Mouse (Mus musculus) stomach, embryonic 15.5 days (tissue): ENCODE results near the gene Pacsin2. TPM values are rescaled to one million over a fixed set of nuclear protein-coding genes. Genes with fewer than 3 reads are reported as not detected.
A peak's percentile ranks its signal among the peaks of the same experiment; 100 is the strongest.
"Not testable (repeated sequence)": the region's sequence is repeated elsewhere in the genome, so short reads cannot be mapped to it uniquely, and the experiment has no call there.

Experiments
- ATAC-seq: fragments of 200-750 bp; cut with Nextera tagmentation; 2 replicates; pipeline ENCODE4 v1.8.0; 2017; ENCODE audit warnings: low read depth, moderate number of reproducible peaks, moderate TSS enrichment; ENCODE audit not compliant: insufficient read depth, low FRiP score
- H3K27ac ChIP-seq: fragments of 300-500 bp; sonication (generic); 2 replicates; pipeline ENCODE4 v1.5.1; 2015; ENCODE audit warnings: mild to moderate bottlenecking, inconsistent platforms
- H3K27me3 ChIP-seq: fragments of 300-500 bp; sonication (generic); replicated peaks from 2 replicates; pipeline ENCODE4 v1.6.1; 2015; ENCODE audit warnings: inconsistent platforms
- H3K36me3 ChIP-seq: fragments of 300-500 bp; sonication (generic); 2 replicates; pipeline ENCODE4 v1.6.1; 2015; ENCODE audit warnings: inconsistent platforms
- H3K4me1 ChIP-seq: fragments of 300-500 bp; sonication (generic); 2 replicates; pipeline ENCODE4 v1.6.1; 2015; ENCODE audit warnings: inconsistent platforms
- H3K4me2 ChIP-seq: fragments of 300-500 bp; sonication (generic); 2 replicates; pipeline ENCODE4 v1.6.1; 2015; ENCODE audit warnings: mild to moderate bottlenecking, inconsistent platforms
- H3K4me3 ChIP-seq: fragments of 300-500 bp; sonication (generic); replicated peaks from 2 replicates; pipeline ENCODE4 v1.5.1; 2015; ENCODE audit warnings: inconsistent platforms
- H3K9ac ChIP-seq: fragments of 300-500 bp; sonication (generic); 2 replicates; pipeline ENCODE4 v1.6.1; 2015; ENCODE audit warnings: inconsistent platforms
- H3K9me3 ChIP-seq: fragments of 300-500 bp; sonication (generic); 2 replicates; pipeline ENCODE4 v1.6.1; 2016; ENCODE audit warnings: inconsistent platforms
- WGBS: fragments of 180-500 bp; shearing (Covaris S2); methylation state at CpG from one replicate; pipeline ENCODE4 v1.1.7; 2015; 5-methylcytosine and 5-hydroxymethylcytosine counted together
- polyA plus RNA-seq: library from polyadenylated mRNA; unstranded; fragments of >200 nt; fragmentation: Nextera tagmentation; extraction: Ambion mirVana; gene quantifications from 2 replicates; pipeline ENCODE4 v1.2.1, GENCODE M21; 2015

Gene Pacsin2
- polyA plus RNA-seq, 1 experiment from 2014 or later: 64.0 TPM

DNA sequence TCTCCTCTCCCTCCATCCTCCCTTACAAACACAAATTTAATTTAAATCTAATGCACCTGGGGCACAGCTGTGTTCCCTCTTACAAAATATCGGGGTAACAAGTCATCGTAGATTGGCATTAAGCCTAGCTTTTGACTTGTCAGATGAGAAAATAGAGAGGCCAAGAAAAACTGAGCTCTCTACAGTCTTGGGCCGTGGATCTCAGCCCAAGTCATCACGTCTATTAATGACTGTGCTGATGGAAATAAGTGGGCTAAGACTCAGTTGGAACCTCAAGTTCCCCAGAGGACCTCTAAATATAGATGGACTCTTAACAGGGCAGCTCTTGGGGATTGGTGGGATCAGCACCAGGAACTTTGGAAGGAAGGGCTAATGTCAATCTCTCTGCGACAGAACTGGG, 81.3 kb downstream of the Pacsin2 start:
- Histone ChIP-seq H3K4me3 (no peak overlapping the region), H3K27ac (no peak overlapping the region), H3K27me3 (no peaks in the 10 kb centered on the region), H3K36me3 (peaks cover 38% of the 10 kb centered on the region), H3K4me2 (no peak overlapping the region), H3K9me3 (no peaks in the 10 kb centered on the region), H3K9ac (no peak overlapping the region), H3K4me1 (no peaks in the 10 kb centered on the region)
- 83% methylated on average over 5 of the region's 5 CpGs for WGBS
- no peak for ATAC-seq

DNA sequence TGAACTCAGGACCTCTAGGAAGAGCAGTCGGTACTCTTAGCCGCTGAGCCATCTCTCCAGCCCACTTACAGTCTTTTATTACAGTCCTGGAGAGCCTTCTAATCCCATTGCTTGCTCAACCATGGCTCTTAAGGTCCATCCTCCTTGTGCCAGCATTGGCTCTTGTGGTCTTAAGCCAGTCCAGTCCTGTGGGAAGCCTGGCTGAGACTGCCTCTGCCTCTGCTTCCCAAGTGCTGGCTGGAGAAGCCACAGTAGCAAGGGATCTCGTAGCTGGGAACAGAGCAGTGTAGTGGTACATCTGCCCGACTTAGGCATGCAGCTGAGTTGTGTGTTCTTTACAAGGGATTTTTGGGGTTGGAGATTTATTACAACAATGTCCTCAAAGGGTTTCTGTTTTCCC, 81.9 kb downstream of the Pacsin2 start:
- H3K27ac ChIP-seq: no peak overlapping the region
- 94% methylated on average over 4 of the region's 4 CpGs for WGBS
- no peak overlapping the region for H3K4me3 ChIP-seq
- H3K27me3 ChIP-seq: no peaks in the 10 kb centered on the region
- no peak overlapping the region for H3K9ac ChIP-seq
- no peaks in the 10 kb centered on the region for H3K4me1 ChIP-seq
- no peaks in the 10 kb centered on the region for H3K9me3 ChIP-seq
- H3K36me3 ChIP-seq: peaks cover 44% of the 10 kb centered on the region
- H3K4me2 ChIP-seq: no peak overlapping the region
- ATAC-seq: no peak

DNA sequence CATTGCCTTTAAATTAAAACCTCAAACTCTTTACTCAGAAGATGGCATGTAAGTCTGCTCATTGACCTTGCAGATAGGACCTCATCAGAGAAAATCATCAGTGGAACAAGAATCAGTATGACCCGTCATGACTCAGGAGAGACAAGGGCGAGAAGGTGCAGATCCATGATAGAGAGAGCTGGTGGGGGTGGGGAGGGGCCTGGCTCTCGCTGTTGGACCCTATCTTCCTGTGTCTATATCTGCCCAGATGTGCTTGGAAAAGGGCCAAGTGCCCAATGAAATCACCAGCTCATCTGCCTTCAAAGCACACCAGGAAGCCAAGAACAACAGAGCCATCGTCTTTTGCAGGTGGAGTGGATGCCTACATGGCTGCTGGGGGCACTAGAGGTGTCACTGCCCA, 87.3 kb downstream of the Pacsin2 start:
- no peaks in the 10 kb centered on the region for H3K4me1 ChIP-seq
- WGBS: 77% methylated on average over 4 of the region's 4 CpGs
- no peak overlapping the region for H3K4me3 ChIP-seq
- H3K27ac ChIP-seq: no peak overlapping the region
- no peaks in the 10 kb centered on the region for H3K9me3 ChIP-seq
- H3K27me3 ChIP-seq: no peaks in the 10 kb centered on the region
- ATAC-seq: no peak
- H3K9ac ChIP-seq: no peak overlapping the region
- no peak overlapping the region for H3K4me2 ChIP-seq
- H3K36me3 ChIP-seq: peaks cover 31% of the 10 kb centered on the region

DNA sequence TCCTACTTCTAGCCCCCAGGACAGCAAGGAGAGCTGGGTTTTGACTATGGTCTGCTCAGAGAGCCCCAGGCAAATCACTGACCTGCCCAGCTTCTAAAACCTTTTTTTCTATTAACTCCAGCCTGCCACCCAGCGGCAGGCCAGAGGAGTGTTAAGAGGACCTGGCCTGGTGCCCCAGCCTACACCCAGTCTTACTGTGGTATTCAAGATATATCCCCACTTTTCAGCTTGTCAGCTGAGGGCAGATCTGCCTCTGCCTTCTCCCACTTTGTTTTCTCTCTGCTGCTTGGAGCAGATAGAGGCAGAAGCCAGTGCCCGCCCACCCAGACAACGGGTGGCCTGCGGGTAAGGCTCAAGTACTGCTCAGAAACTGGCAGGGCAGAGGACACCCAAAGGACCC, 89.3 kb downstream of the Pacsin2 start:
- Histone ChIP-seq H3K4me2 (no peak overlapping the region), H3K4me3 (no peak overlapping the region), H3K9ac (no peak overlapping the region), H3K36me3 (peaks cover 31% of the 10 kb centered on the region), H3K27me3 (no peaks in the 10 kb centered on the region), H3K9me3 (no peaks in the 10 kb centered on the region), H3K4me1 (no peaks in the 10 kb centered on the region), H3K27ac (no peak overlapping the region; the same call in 1 of the 2 replicates)
- peak; percentile 75 for ATAC-seq
- 60% methylated on average over 4 of the region's 4 CpGs for WGBS

DNA sequence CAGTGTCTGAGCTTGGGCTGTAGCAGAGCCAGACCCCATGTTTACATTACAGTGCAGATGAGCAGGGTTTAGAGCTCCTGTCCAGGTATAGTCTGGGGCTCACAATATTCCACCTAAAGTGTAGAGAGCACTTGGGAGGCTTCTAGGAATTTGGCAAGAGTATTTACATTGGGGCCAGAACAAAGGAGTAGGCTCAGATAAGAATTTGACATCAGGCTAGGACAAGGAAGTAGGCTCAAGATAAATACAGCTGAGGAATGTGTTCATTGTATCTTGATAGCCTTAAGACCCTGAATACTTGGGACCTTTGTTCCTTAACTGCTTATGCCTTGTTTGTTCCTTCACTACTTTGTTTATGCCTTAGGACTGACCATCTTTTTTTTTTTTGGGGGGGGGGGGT, 90.3 kb downstream of the Pacsin2 start:
- H3K27me3 ChIP-seq: no peaks in the 10 kb centered on the region
- no peak for ATAC-seq
- no peak overlapping the region for H3K4me3 ChIP-seq
- H3K4me1 ChIP-seq: no peaks in the 10 kb centered on the region
- H3K4me2 ChIP-seq: no peak overlapping the region
- H3K9me3 ChIP-seq: no peaks in the 10 kb centered on the region
- no peak overlapping the region for H3K27ac ChIP-seq
- no peak overlapping the region for H3K9ac ChIP-seq
- H3K36me3 ChIP-seq: peaks cover 21% of the 10 kb centered on the region

DNA sequence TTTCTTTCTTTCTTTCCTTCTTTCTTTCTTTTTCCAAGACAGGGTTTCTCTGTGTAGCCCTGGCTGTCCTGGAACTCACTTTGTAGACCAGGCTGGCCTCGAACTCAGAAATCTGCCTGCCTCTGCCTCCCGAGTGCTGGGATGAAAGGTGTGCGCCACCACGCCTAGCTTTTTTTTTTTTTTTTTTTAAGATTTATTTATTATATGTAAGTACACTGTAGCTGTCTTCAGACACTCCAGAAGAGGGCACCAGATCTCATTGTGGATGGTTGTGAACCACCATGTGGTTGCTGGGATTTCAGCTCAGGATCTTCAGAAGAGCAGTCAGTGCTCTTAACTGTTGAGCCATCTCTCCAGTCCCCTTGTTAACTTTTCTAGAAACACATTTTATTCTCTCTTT, 95.7 kb downstream of the Pacsin2 start:
- H3K9ac ChIP-seq, H3K4me3 ChIP-seq, H3K9me3 ChIP-seq, H3K36me3 ChIP-seq, H3K27me3 ChIP-seq, H3K4me2 ChIP-seq, ATAC-seq, H3K27ac ChIP-seq: not testable (repeated sequence)
- WGBS: 83% methylated on average over 4 of the region's 4 CpGs
- H3K4me1 ChIP-seq: peaks cover 11% of the 10 kb centered on the region

DNA sequence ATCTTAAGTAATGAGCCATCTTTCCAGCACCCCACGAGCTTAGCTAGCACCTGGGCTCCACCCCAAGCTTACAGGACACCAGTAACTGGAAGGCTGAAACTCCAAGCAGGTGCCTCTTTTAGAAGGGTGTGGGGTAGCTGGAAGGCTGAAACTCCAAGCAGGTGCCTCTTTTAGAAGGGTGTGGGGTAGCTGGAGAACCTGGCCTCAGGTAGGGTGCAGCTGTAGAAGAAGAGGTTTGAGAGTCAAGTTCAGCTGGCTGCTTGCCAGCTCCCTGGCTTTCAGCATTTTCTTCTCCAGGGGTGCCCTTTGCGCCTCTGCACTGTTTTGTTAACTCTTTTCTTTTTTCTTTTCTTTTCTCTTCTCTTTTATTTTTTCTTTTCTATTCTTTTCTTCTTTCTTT, 96.1 kb downstream of the Pacsin2 start:
- H3K36me3 ChIP-seq: no peaks in the 10 kb centered on the region
- H3K9me3 ChIP-seq: no peaks in the 10 kb centered on the region
- H3K4me3 ChIP-seq: no peak overlapping the region
- WGBS: 72% methylated on average over 2 of the region's 2 CpGs
- H3K9ac ChIP-seq: no peak overlapping the region
- no peak overlapping the region for H3K4me2 ChIP-seq
- H3K27ac ChIP-seq: no peak overlapping the region
- no peak for ATAC-seq
- peaks cover 11% of the 10 kb centered on the region for H3K4me1 ChIP-seq
- H3K27me3 ChIP-seq: no peaks in the 10 kb centered on the region

DNA sequence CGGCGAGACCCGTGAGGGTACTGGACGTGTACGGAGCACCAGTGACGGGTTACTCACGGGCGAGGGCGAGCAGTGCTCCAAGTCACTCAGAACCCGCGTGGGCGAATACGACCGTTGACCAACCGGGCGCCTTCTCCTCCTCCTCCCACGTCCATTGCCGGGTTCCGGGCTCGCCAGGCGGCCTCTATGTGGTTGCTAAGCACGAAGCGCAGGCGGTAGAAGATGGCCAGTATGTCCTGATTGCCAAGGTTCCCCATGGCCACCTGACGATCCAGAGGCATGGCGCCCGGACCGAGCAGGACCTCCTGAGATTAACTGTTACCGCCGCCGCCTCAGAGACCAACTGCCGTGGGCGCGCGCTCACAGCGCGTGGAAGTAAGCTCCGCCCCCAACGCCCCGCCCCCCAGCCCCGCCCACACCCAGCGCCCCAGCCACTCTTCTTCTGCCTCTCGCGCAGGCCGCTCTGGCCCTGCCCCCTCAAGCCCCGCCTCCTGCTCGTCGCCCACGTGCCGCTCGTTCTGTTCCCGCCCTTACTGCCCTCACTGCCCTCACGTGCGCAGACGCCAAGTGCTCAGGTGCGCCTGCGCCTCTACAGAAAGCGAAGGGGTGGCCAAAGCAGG, 97.4 kb downstream of the Pacsin2 start:
- Histone ChIP-seq H3K9me3 (no peaks in the 10 kb centered on the region), H3K4me2 (peak overlapping the region; percentile 85), H3K27me3 (no peaks in the 10 kb centered on the region), H3K27ac (no peak overlapping the region), H3K4me3 (peak overlapping the region; percentile 51), H3K4me1 (peaks cover 11% of the 10 kb centered on the region), H3K9ac (peak overlapping the region; percentile 46), H3K36me3 (no peaks in the 10 kb centered on the region)
- ATAC-seq: peak; percentile 92
- WGBS: 16% methylated on average over 58 of the region's 58 CpGs

DNA sequence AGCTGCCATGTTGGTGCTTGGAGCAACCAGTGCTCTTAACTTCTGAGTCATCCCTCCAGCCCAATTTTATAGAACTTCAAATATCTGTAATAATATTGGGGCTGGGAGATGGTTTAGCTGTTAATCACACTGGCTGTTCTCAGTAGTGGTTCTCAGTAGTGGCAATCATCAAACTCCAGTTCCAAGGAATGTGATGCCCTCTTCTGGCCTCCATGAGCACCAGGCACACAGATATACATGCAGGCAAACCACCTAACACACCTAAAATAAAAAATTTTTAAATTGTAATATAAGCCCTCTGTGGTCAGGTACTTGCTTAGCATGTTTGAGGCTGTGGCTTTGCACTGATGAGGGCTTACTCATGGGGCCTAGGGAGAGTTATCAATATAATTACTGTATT, 98.7 kb downstream of the Pacsin2 start:
- no peak overlapping the region for H3K27ac ChIP-seq
- H3K4me2 ChIP-seq: peak overlapping the region; percentile 32; the same call in 1 of the 2 replicates
- H3K4me1 ChIP-seq: peaks cover 11% of the 10 kb centered on the region
- H3K9me3 ChIP-seq: no peaks in the 10 kb centered on the region
- no peaks in the 10 kb centered on the region for H3K27me3 ChIP-seq
- no peaks in the 10 kb centered on the region for H3K36me3 ChIP-seq
- no peak overlapping the region for H3K9ac ChIP-seq
- no peak for ATAC-seq
- H3K4me3 ChIP-seq: no peak overlapping the region

DNA sequence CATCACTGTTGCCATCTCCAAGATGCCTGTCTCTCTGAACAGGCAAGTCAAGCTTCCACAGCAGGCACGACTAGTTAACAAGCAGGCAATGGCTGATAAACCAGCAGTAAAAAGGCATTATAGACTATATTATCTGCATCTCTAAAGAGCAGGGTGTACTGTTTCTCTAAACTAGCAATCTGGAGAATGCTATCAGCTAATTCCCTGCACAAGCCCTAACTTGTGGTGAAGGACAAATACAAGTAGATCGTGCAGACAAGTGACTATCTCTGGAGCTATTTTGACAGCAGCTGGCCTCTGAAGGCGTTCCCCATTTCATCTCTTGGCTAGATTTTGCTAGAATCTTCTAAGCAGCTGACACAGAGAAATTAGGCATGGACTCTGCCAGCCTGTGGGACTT, 100.2 kb downstream of the Pacsin2 start:
- Histone ChIP-seq H3K4me3 (no peak overlapping the region), H3K9ac (no peak overlapping the region), H3K9me3 (no peaks in the 10 kb centered on the region), H3K27me3 (no peaks in the 10 kb centered on the region), H3K4me2 (no peak overlapping the region), H3K36me3 (no peaks in the 10 kb centered on the region), H3K4me1 (peaks cover 11% of the 10 kb centered on the region), H3K27ac (no peak overlapping the region)
- WGBS: 57% methylated on average over 3 of the region's 3 CpGs
- no peak for ATAC-seq

DNA sequence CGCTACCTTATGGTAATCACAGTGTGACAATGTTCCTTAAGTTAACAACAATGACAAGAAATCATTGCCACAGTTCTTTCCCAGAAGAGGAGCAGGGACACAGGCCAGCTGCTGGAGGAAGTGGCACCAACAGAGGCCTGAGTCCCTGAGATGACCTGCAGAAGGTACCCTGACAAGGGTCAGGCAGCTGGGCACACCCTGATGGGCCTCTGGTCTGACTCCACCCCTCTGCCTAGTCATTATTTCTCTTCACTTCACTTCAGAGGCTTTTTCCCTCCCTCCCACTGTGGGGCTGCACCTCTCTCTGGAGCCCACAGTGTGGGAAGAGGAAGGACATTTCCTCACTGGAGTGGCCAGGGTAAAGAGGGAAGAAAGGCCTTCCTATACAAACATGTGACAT, 101.6 kb downstream of the Pacsin2 start:
- not testable (repeated sequence) for H3K4me2 ChIP-seq, H3K36me3 ChIP-seq, H3K9me3 ChIP-seq, H3K9ac ChIP-seq, H3K4me3 ChIP-seq, H3K27ac ChIP-seq, H3K27me3 ChIP-seq, ATAC-seq
- peaks cover 11% of the 10 kb centered on the region for H3K4me1 ChIP-seq
- 76% methylated on average over 1 of the region's 1 CpGs for WGBS

DNA sequence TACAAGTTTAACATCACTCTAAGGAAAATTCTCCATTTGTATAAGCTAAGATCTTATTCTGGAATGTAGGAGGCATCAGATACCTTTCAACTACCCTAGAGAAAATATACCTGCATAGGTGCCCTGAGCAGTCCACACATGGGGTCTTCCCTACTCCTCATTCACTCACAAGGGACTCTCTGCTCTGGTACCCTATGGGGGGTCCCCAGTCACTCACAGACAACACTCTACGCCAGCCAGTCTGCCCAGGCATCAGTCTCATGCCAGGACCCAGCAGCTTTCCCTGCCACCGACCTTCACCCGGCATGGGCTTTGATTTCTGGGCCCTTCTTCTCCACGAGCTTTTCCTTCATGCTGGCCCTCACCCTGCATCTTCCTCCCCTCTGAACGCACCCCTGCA, 103.5 kb downstream of the Pacsin2 start:
- not testable (repeated sequence) for H3K9me3 ChIP-seq, ATAC-seq, H3K9ac ChIP-seq, H3K36me3 ChIP-seq, H3K4me1 ChIP-seq, H3K27ac ChIP-seq, H3K4me2 ChIP-seq, H3K27me3 ChIP-seq, H3K4me3 ChIP-seq
- 70% methylated on average over 5 of the region's 5 CpGs for WGBS

DNA sequence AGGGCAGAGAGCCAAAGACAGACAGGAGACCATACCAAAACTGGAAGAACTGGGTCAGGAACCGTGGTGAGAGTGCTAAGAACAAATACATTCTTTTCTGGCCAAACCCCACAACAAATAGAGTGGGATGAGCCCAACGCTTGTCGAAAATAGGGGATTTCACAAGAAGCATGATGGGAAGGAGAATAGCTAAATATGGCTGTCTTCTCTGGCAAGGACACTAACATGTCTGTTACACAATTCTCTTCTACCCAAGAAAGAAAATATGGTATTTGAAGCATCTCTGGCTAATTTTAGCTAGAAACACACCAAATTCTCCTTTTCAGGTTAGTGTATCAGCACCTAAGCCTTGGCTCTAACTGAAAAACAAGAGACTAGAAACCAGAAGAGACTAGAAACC, 104.3 kb downstream of the Pacsin2 start:
- Histone ChIP-seq H3K27me3 (no peaks in the 10 kb centered on the region), H3K9ac (no peak overlapping the region), H3K4me3 (no peak overlapping the region), H3K27ac (no peak overlapping the region), H3K4me1 (no peaks in the 10 kb centered on the region), H3K4me2 (no peak overlapping the region), H3K36me3 (no peaks in the 10 kb centered on the region), H3K9me3 (no peaks in the 10 kb centered on the region)
- 61% methylated on average over 3 of the region's 3 CpGs for WGBS
- ATAC-seq: no peak
